Mouse (Mus musculus): ENCODE data around the gene Ly6g6d.

Ly6g6d gene

GRCm38 (mm10) chr17:35070556-35071229, 7.2 kb downstream of the Ly6g6d start:
- no peak for DNase-seq (ENCODE audit: low spot score in 2 of 2)

GRCm38 (mm10) chr17:35068213-35068914, 9.5 kb downstream of the Ly6g6d start:
- DNase-seq (ENCODE audit: low spot score in 2 of 2), result peak in 1 of 2 experiments; percentile 50

GRCm38 (mm10) chr17:35066084-35066483, 11.8 kb downstream of the Ly6g6d start, which contains the start of gene Mpig6b:
Gene Mpig6b (minus strand): TSS chr17:35066184.
- DNase-seq (ENCODE audit: low spot score in 2 of 2), result no peak

GRCm38 (mm10) chr17:35064951-35065947, 12.6 kb downstream of the Ly6g6d start, which contains the start of gene Ly6g6c:
Gene Ly6g6c (plus strand): TSS chr17:35065388.
- peak; percentile 75 to 80 for DNase-seq (ENCODE audit: low spot score in 2 of 2)

- DNase-seq (ENCODE audit: low spot score in 2 of 2), result no peak
Measured at GRCm38 (mm10) chr17:35064378-35064877, 13.4 kb downstream of the Ly6g6d start.

- no peak for DNase-seq (ENCODE audit: low spot score in 2 of 2)
Measured at GRCm38 (mm10) chr17:35063466-35063865, 14.4 kb downstream of the Ly6g6d start.

GRCm38 (mm10) chr17:35061299-35061698, 16.6 kb downstream of the Ly6g6d start:
- DNase-seq (ENCODE audit: low spot score in 2 of 2), result no peak

- DNase-seq (ENCODE audit: low spot score in 2 of 2), result no peak
Measured at GRCm38 (mm10) chr17:35060737-35061297, 17.0 kb downstream of the Ly6g6d start.

GRCm38 (mm10) chr17:35060071-35060470, 17.8 kb downstream of the Ly6g6d start:
- no peak for DNase-seq (ENCODE audit: low spot score in 2 of 2)

- peak; percentile 81 to 87 for DNase-seq (ENCODE audit: low spot score in 2 of 2)
Measured at GRCm38 (mm10) chr17:35058911-35059892, 18.7 kb downstream of the Ly6g6d start, which contains the start of gene Ddah2. Gene Ddah2 (plus strand): TSS chr17:35059035.

GRCm38 (mm10) chr17:35058316-35058715, 19.5 kb downstream of the Ly6g6d start:
- no peak for DNase-seq (ENCODE audit: low spot score in 2 of 2)

- no peak for DNase-seq (ENCODE audit: low spot score in 2 of 2)
Measured at GRCm38 (mm10) chr17:35057090-35057489, 20.8 kb downstream of the Ly6g6d start.

GRCm38 (mm10) chr17:35055691-35056495, 22.0 kb downstream of the Ly6g6d start:
- DNase-seq (ENCODE audit: low spot score in 2 of 2), result no peak

GRCm38 (mm10) chr17:35052271-35052798, 25.5 kb downstream of the Ly6g6d start:
- DNase-seq (ENCODE audit: low spot score in 2 of 2), result no peak

- DNase-seq (ENCODE audit: low spot score in 2 of 2), result peak; percentile 61 to 69
Measured at GRCm38 (mm10) chr17:35051156-35052086, 26.4 kb downstream of the Ly6g6d start.

- DNase-seq (ENCODE audit: low spot score in 2 of 2), result peak; percentile 69 to 79
Measured at GRCm38 (mm10) chr17:35050126-35050750, 27.6 kb downstream of the Ly6g6d start.

GRCm38 (mm10) chr17:35049561-35050016, 28.3 kb downstream of the Ly6g6d start, which contains the start of gene Clic1:
Gene Clic1 (plus strand): TSS chr17:35049966.
- DNase-seq (ENCODE audit: low spot score in 2 of 2), result peak in 1 of 2 experiments; percentile 58

Measured in urinary bladder, postnatal 36 days (tissue).